Mouse (Mus musculus) NIH3T3 (cell line): ENCODE measurements around the gene Rad23b.

Experiments
- DNase-seq: peaks from one replicate; pipeline ENCODE4 v3.0.0-alpha.2; 2012; ENCODE audit warnings: low read depth

Gene Rad23b

GRCm38 (mm10) chr4:55355845-55356244, 6.0 kb downstream of the Rad23b start:
- DNase-seq: no peak

GRCm38 (mm10) chr4:55356726-55357125, 6.9 kb downstream of the Rad23b start:
- no peak for DNase-seq

- no peak for DNase-seq
Measured at GRCm38 (mm10) chr4:55363866-55364265, 14.0 kb downstream of the Rad23b start.

GRCm38 (mm10) chr4:55364374-55364773, 14.5 kb downstream of the Rad23b start:
- DNase-seq: peak; percentile 47

- no peak for DNase-seq
Measured at GRCm38 (mm10) chr4:55366014-55366413, 16.2 kb downstream of the Rad23b start.

- DNase-seq: no peak
Measured at GRCm38 (mm10) chr4:55370127-55370526, 20.3 kb downstream of the Rad23b start.

GRCm38 (mm10) chr4:55371355-55371754, 21.5 kb downstream of the Rad23b start:
- no peak for DNase-seq

GRCm38 (mm10) chr4:55382350-55382749, 32.5 kb downstream of the Rad23b start:
- DNase-seq: peak; percentile 43

GRCm38 (mm10) chr4:55386768-55387167, 36.9 kb downstream of the Rad23b start:
- no peak for DNase-seq

- no peak for DNase-seq
Measured at GRCm38 (mm10) chr4:55391480-55391879, 41.6 kb downstream of the Rad23b start.

GRCm38 (mm10) chr4:55392445-55392844, 42.6 kb downstream of the Rad23b start:
- DNase-seq: peak; percentile 17

GRCm38 (mm10) chr4:55397911-55398762, 48.3 kb downstream of the Rad23b start:
- DNase-seq: peak; percentile 50

- DNase-seq: no peak
Measured at GRCm38 (mm10) chr4:55398901-55399300, 49.1 kb downstream of the Rad23b start.

GRCm38 (mm10) chr4:55405329-55405728, 55.5 kb downstream of the Rad23b start:
- DNase-seq: no peak

GRCm38 (mm10) chr4:55406558-55406957, 56.7 kb downstream of the Rad23b start:
- no peak for DNase-seq

- peak; percentile 77 for DNase-seq
Measured at GRCm38 (mm10) chr4:55408081-55408480, 58.2 kb downstream of the Rad23b start.

GRCm38 (mm10) chr4:55409025-55409424, 59.2 kb downstream of the Rad23b start:
- no peak for DNase-seq

- peak; percentile 50 for DNase-seq
Measured at GRCm38 (mm10) chr4:55409578-55410224, 59.9 kb downstream of the Rad23b start.

GRCm38 (mm10) chr4:55415864-55416263, 66.0 kb downstream of the Rad23b start:
- no peak for DNase-seq

- no peak for DNase-seq
Measured at GRCm38 (mm10) chr4:55426250-55426649, 76.4 kb downstream of the Rad23b start.
